Mouse (Mus musculus): ENCODE data around the gene Vmn1r55. TPM values are rescaled to one million over a fixed set of nuclear protein-coding genes. Genes with fewer than 3 reads are reported as not detected.

The Vmn1r55 gene
- total RNA-seq (2023), result not detected

GRCm38 (mm10) chr7:5149570-5149969 lies at the start of gene Vmn1r55:
Gene Vmn1r55 (minus strand): TSS chr7:5149670.

GRCm38 (mm10) chr7:5196647-5197046 lies 47.2 kb upstream of the Vmn1r55 start, which contains the start of gene Vmn1r56:
Gene Vmn1r56 (minus strand): TSS chr7:5196747.

GRCm38 (mm10) chr7:5125549-5126406 lies 23.7 kb downstream of the Vmn1r55 start, which contains the start of gene Rasl2-9:
Gene Rasl2-9 (minus strand): TSS chr7:5125950.

GRCm38 (mm10) chr7:5116850-5117249 lies 32.6 kb downstream of the Vmn1r55 start, which contains the start of gene Rfpl4:
Gene Rfpl4 (minus strand): TSS chr7:5116950.

GRCm38 (mm10) chr7:5080010-5080751 lies 69.3 kb downstream of the Vmn1r55 start, which contains the start of gene Epn1:
Gene Epn1 (plus strand): TSS chr7:5080235.

Other genes with a start within 250 kb of the Vmn1r55 start
- gene Gm36210, start 243.2 kb downstream of the Vmn1r55 start, total RNA-seq (2023), result not detected
- gene Zfp628, start 234.5 kb downstream of the Vmn1r55 start, total RNA-seq (2023), result 35.2 TPM
- gene Nat14, start 227.6 kb downstream of the Vmn1r55 start, total RNA-seq (2023), result 13.9 TPM
- gene Ssc5d, start 223.9 kb downstream of the Vmn1r55 start, total RNA-seq (2023), result 0.47 TPM
- gene Sbk2, start 185.3 kb downstream of the Vmn1r55 start, total RNA-seq (2023), result not detected
- gene Sbk3, start 178.5 kb downstream of the Vmn1r55 start, total RNA-seq (2023), result not detected
- 34.3 TPM for gene Zfp579, start 153.5 kb downstream of the Vmn1r55 start, total RNA-seq (2023)
- gene Zfp524, start 135.3 kb downstream of the Vmn1r55 start, total RNA-seq (2023), result 14.7 TPM
- gene Fiz1, start 135.0 kb downstream of the Vmn1r55 start, total RNA-seq (2023), result 47.3 TPM
- gene Gm44973, start 134.2 kb downstream of the Vmn1r55 start, total RNA-seq (2023), result not detected
- gene Zfp865, start 129.3 kb downstream of the Vmn1r55 start, total RNA-seq (2023), result 57.5 TPM
- 0.44 TPM for gene Ccdc106, start 129.1 kb downstream of the Vmn1r55 start, total RNA-seq (2023)
- not detected for gene 4632433K11Rik, start 115.6 kb downstream of the Vmn1r55 start, total RNA-seq (2023)
- gene Zfp784, start 111.2 kb downstream of the Vmn1r55 start, total RNA-seq (2023), result 7.4 TPM
- 2.9 TPM for gene Zfp580, start 98.1 kb downstream of the Vmn1r55 start, total RNA-seq (2023)
- 436 TPM for gene U2af2, start 87.5 kb downstream of the Vmn1r55 start, total RNA-seq (2023)
- 110 TPM for gene Epn1, start 69.4 kb downstream of the Vmn1r55 start, total RNA-seq (2023)
- gene Rfpl4, start 32.7 kb downstream of the Vmn1r55 start, total RNA-seq (2023), result not detected
- gene Rasl2-9, start 23.7 kb downstream of the Vmn1r55 start, total RNA-seq (2023), result not detected
- gene Vmn1r56, start 47.1 kb upstream of the Vmn1r55 start, total RNA-seq (2023), result not detected
- not detected for gene Vmn1r57, start 68.8 kb upstream of the Vmn1r55 start, total RNA-seq (2023)
- gene Gm5065, start 200.9 kb upstream of the Vmn1r55 start, total RNA-seq (2023), result not detected
- not detected for gene Nlrp2, start 201.4 kb upstream of the Vmn1r55 start, total RNA-seq (2023)

Measured in CD4-positive naive resting alpha-beta T cell, adult 57 days (primary cell).